Mouse (Mus musculus) heart, adult 18-20 months (tissue): ENCODE results near the gene Tmem80. TPM values are rescaled to one million over a fixed set of nuclear protein-coding genes. Genes with fewer than 3 reads are reported as not detected.

Source experiments
- DNase-seq, 2 experiments: peaks; one replicate each; pipeline ENCODE4 v3.0.0; 2021 to 2022; ENCODE audit warnings: mixed read lengths in 1 of 2
- long read RNA-seq, 2 experiments: library from polyadenylated mRNA; stranded (forward); transcript quantifications; one replicate each; pipeline ENCODE4 v2.0.0; 2021
- total RNA-seq, 2 experiments: library from RNA; stranded (reverse); gene quantifications; 2 replicates each; pipeline ENCODE4 v1.2.3; 2021

Gene Tmem80
- 10 to 100 TPM; 14.6 to 15.7 TPM for total RNA-seq
- long read RNA-seq, experiment 1, partial matches to known transcripts: 0 of 7 reads
- long read RNA-seq, experiment 1, other reads (novel, unspliced or antisense): 3 of 7 reads
- long read RNA-seq, experiment 2, partial matches to known transcripts: 0 of 6 reads
- long read RNA-seq, experiment 2, other reads (novel, unspliced or antisense): 2 of 6 reads

GRCm38 (mm10) chr7:141327469-141328372, at the start of gene Tmem80, which contains the start of gene Deaf1:
TSS of gene Tmem80 (plus strand) at chr7:141327739.
TSS of gene Deaf1 (minus strand) at chr7:141327690.
- DNase-seq: peak; percentile 99

- peak in 1 of 2 experiments; percentile 4 for DNase-seq
Observed at GRCm38 (mm10) chr7:141278766-141279590, 48.6 kb upstream of the Tmem80 start, which contains the start of gene Sct. TSS of gene Sct (minus strand) at chr7:141279133.

GRCm38 (mm10) chr7:141281442-141281841, 46.1 kb upstream of the Tmem80 start:
- DNase-seq: no peak

- DNase-seq: no peak
Observed at GRCm38 (mm10) chr7:141282756-141283155, 44.8 kb upstream of the Tmem80 start.

- no peak for DNase-seq
Observed at GRCm38 (mm10) chr7:141288042-141288441, 39.5 kb upstream of the Tmem80 start.

GRCm38 (mm10) chr7:141291921-141292582, 35.5 kb upstream of the Tmem80 start, which contains the start of gene Drd4:
TSS of gene Drd4 (plus strand) at chr7:141292006.
- no peak for DNase-seq

- DNase-seq: no peak
Observed at GRCm38 (mm10) chr7:141292583-141293388, 34.8 kb upstream of the Tmem80 start.

GRCm38 (mm10) chr7:141293852-141294471, 33.6 kb upstream of the Tmem80 start:
- peak; percentile 21 to 23 for DNase-seq

- no peak for DNase-seq
Observed at GRCm38 (mm10) chr7:141294479-141294878, 33.1 kb upstream of the Tmem80 start.

- no peak for DNase-seq
Observed at GRCm38 (mm10) chr7:141297926-141298650, 29.5 kb upstream of the Tmem80 start.

GRCm38 (mm10) chr7:141299175-141299574, 28.4 kb upstream of the Tmem80 start:
- DNase-seq: no peak

GRCm38 (mm10) chr7:141301386-141301785, 26.2 kb upstream of the Tmem80 start:
- DNase-seq: no peak

- DNase-seq: no peak
Observed at GRCm38 (mm10) chr7:141302702-141303268, 24.8 kb upstream of the Tmem80 start.

GRCm38 (mm10) chr7:141304537-141304936, 23.0 kb upstream of the Tmem80 start:
- DNase-seq: no peak

- DNase-seq: no peak
Observed at GRCm38 (mm10) chr7:141314416-141314815, 13.1 kb upstream of the Tmem80 start.

- no peak for DNase-seq
Observed at GRCm38 (mm10) chr7:141315076-141315475, 12.5 kb upstream of the Tmem80 start.

GRCm38 (mm10) chr7:141315974-141316373, 11.6 kb upstream of the Tmem80 start:
- DNase-seq: no peak

GRCm38 (mm10) chr7:141317619-141318132, 9.9 kb upstream of the Tmem80 start:
- no peak for DNase-seq

GRCm38 (mm10) chr7:141319446-141319845, 8.1 kb upstream of the Tmem80 start:
- DNase-seq: no peak
